ENCODE assay signal across 20 mouse cellular contexts in genomic region chr7:73747531-73747930, GRCm38 (mm10). TPM values are rescaled to one million over a fixed set of nuclear protein-coding genes. Genes with fewer than 3 reads are reported as not detected.
DNase-seq lines count a peak whose midpoint lies in the region; ATAC-seq and TF ChIP-seq lines count a peak whose summit lies in the region.
"Had no signal": no experiment of that assay in that cellular context is flagged by ENCODE, and none has a peak within 500 bp of the region (broad histone marks: within the 10 kb centered on the region; RNA-seq: fewer than 3 reads in every experiment).

No protein-coding gene starts in this region.

- TF ChIP-seq EP300 in stomach, postnatal 0 days (optimal IDR thresholded peaks at IDR 0.05) = no peak

- H3K4me2 ChIP-seq in lung, embryonic 14.5 days = no peak overlapping the region
- 0 out of 2 replicates have a peak overlapping the region, but pooled peaks have one; percentile 4 for H3K4me2 ChIP-seq in intestine, postnatal 0 days (replicated peaks; ENCODE audit: low read depth)
- no peak overlapping the region for H3K4me2 ChIP-seq in stomach, postnatal 0 days (replicated peaks; ENCODE audit: low read depth)
- H3K4me2 ChIP-seq: heart, embryonic 15.5 days; midbrain, embryonic 13.5 days; neural tube, embryonic 12.5 days had no signal

- peaks cover 4% of the 10 kb centered on the region; the same call in 1 of the 2 replicates for H3K4me1 ChIP-seq in lung, embryonic 14.5 days (ENCODE audit: insufficient read depth)
- H3K4me1 ChIP-seq in intestine, postnatal 0 days (replicated peaks; ENCODE audit: control insufficient read depth, insufficient read depth, low read length) = no peaks in the 10 kb centered on the region
- H3K4me1 ChIP-seq in stomach, postnatal 0 days (replicated peaks; ENCODE audit: control insufficient read depth, insufficient read depth) = no peaks in the 10 kb centered on the region
- H3K4me1 ChIP-seq: midbrain, embryonic 13.5 days; neural tube, embryonic 12.5 days had no signal

- H3K27me3 ChIP-seq in lung, embryonic 14.5 days (ENCODE audit: insufficient read depth, low read length) = no peaks in the 10 kb centered on the region
- no peaks in the 10 kb centered on the region for H3K27me3 ChIP-seq in intestine, postnatal 0 days (replicated peaks; ENCODE audit: control insufficient read depth, insufficient read depth, low read length)
- no peaks in the 10 kb centered on the region for H3K27me3 ChIP-seq in stomach, postnatal 0 days (ENCODE audit: control insufficient read depth, insufficient read depth, low read length)
- H3K27me3 ChIP-seq: heart, embryonic 15.5 days; midbrain, embryonic 13.5 days; neural tube, embryonic 12.5 days had no signal

- 57% methylated on average over 3 of the region's 3 CpGs for WGBS in lung, embryonic 14.5 days
- WGBS in intestine, postnatal 0 days = 28% methylated on average over 3 of the region's 3 CpGs
- WGBS in stomach, postnatal 0 days = 64% methylated on average over 3 of the region's 3 CpGs

- peak; percentile 76 for DNase-seq in heart, adult 11 months
- DNase-seq in heart, postnatal 4 days = no peak
- DNase-seq in lung, embryonic 14.5 days = peak; percentile 43
- DNase-seq in lung, postnatal 14 days = no peak
- peak; percentile 69 for DNase-seq in stomach, postnatal 0 days (ENCODE audit: low spot score)
- DNase-seq in right cerebral cortex, adult 18-20 months = no peak
- DNase-seq: adrenal gland, postnatal 14 days; cerebellum, adult 2 months; gastrocnemius, postnatal 10 days; kidney, adult 8-10 months; kidney, postnatal 14 days; right cerebral cortex, postnatal 25 days; spleen, adult 18-20 months; thymus, adult 18-20 months; thymus, postnatal 36 days had no signal

- peak overlapping the region; percentile 89 for H3K27ac ChIP-seq in lung, embryonic 14.5 days (ENCODE audit: low read depth)
- H3K27ac ChIP-seq in intestine, postnatal 0 days (ENCODE audit: low read depth, low read length) = peak overlapping the region; percentile 57; the same call in 1 of the 2 replicates
- H3K27ac ChIP-seq in stomach, postnatal 0 days (replicated peaks) = peak overlapping the region; percentile 86
- H3K27ac ChIP-seq: heart, embryonic 15.5 days; layer of hippocampus, adult 2 months; midbrain, embryonic 13.5 days; neural tube, embryonic 12.5 days had no signal

- H3K9me3 ChIP-seq in lung, embryonic 14.5 days (ENCODE audit: low read depth, low read length) = no peaks in the 10 kb centered on the region
- H3K9me3 ChIP-seq in intestine, postnatal 0 days (ENCODE audit: control insufficient read depth) = no peaks in the 10 kb centered on the region
- H3K9me3 ChIP-seq in stomach, postnatal 0 days (ENCODE audit: control insufficient read depth, low read length) = no peaks in the 10 kb centered on the region
- H3K9me3 ChIP-seq: heart, embryonic 15.5 days; midbrain, embryonic 13.5 days; neural tube, embryonic 12.5 days had no signal

- TF ChIP-seq CTCF in lung, embryonic 14.5 days (IDR thresholded peaks at IDR 0.05; ENCODE audit: low read depth) = no peak
- TF ChIP-seq CTCF in intestine, postnatal 0 days (IDR thresholded peaks at IDR 0.05; ENCODE audit: low read depth) = no peak
- no peak for TF ChIP-seq CTCF in stomach, postnatal 0 days (IDR thresholded peaks at IDR 0.05; ENCODE audit: low read depth)

- H3K36me3 ChIP-seq in lung, embryonic 14.5 days (ENCODE audit: insufficient read depth) = no peaks in the 10 kb centered on the region
- H3K36me3 ChIP-seq in intestine, postnatal 0 days (ENCODE audit: control insufficient read depth, insufficient read depth) = no peaks in the 10 kb centered on the region
- no peaks in the 10 kb centered on the region for H3K36me3 ChIP-seq in stomach, postnatal 0 days (ENCODE audit: control insufficient read depth, insufficient read depth, low read length)
- H3K36me3 ChIP-seq: heart, embryonic 15.5 days; midbrain, embryonic 13.5 days; neural tube, embryonic 12.5 days had no signal

- H3K4me3 ChIP-seq in lung, embryonic 14.5 days (ENCODE audit: low read depth, low read length) = no peak overlapping the region
- no peak overlapping the region for H3K4me3 ChIP-seq in intestine, postnatal 0 days (ENCODE audit: low read depth, low read length)
- no peak overlapping the region for H3K4me3 ChIP-seq in stomach, postnatal 0 days (ENCODE audit: low read depth, low read length)
- H3K4me3 ChIP-seq: heart, embryonic 15.5 days; layer of hippocampus, adult 2 months; midbrain, embryonic 13.5 days; neural tube, embryonic 12.5 days had no signal

- ATAC-seq in lung, embryonic 14.5 days (ENCODE audit: insufficient read depth) = peak; percentile 73; the same call in 1 of the 2 replicates
- ATAC-seq in intestine, postnatal 0 days = peak; percentile 88
- peak; percentile 49; the same call in 1 of the 2 replicates for ATAC-seq in stomach, postnatal 0 days (ENCODE audit: low FRiP score, low TSS enrichment)
- ATAC-seq: midbrain, embryonic 13.5 days had no signal

- H3K9ac ChIP-seq in lung, embryonic 14.5 days = no peak overlapping the region
- no peak overlapping the region for H3K9ac ChIP-seq in intestine, postnatal 0 days (ENCODE audit: low read depth, low read length)
- H3K9ac ChIP-seq in stomach, postnatal 0 days (ENCODE audit: low read length) = peak overlapping the region; percentile 4; the same call in 1 of the 2 replicates
- H3K9ac ChIP-seq: heart, embryonic 15.5 days; midbrain, embryonic 13.5 days; neural tube, embryonic 12.5 days had no signal

RNA-seq across cellular contexts. Expression of gene Fam174b, which starts 7.4 kb away (rescaled TPM):
- 100 to 1,000 TPM; 112 to 113 TPM for total RNA-seq in heart, postnatal 4 days (2021)
- polyA plus RNA-seq in lung, embryonic 14.5 days (2014; fragmentation: Nextera tagmentation; extraction: Ambion mirVana) = 72.6 and 74.8 TPM in 2 replicates
- polyA plus RNA-seq in intestine, postnatal 0 days (2015; fragmentation: Nextera tagmentation; extraction: Ambion mirVana) = 11.6 and 13.6 TPM in 2 replicates
- polyA plus RNA-seq in stomach, postnatal 0 days (2015; fragmentation: Nextera tagmentation; extraction: Ambion mirVana) = 48.6 and 49.2 TPM in 2 replicates

Comparison
In these comparisons a context has a peak if more than half of its experiments do, and no peak if none do; other contexts are left out.
1. DNase-seq: peak in heart, adult 11 months (single experiment), lung, embryonic 14.5 days (single experiment) and stomach, postnatal 0 days (single experiment); none in heart, postnatal 4 days (single experiment), lung, postnatal 14 days (single experiment) and right cerebral cortex, adult 18-20 months (single experiment).
2. Peak in every context shown above with its lines, with median percentiles within 50 percentile points of each other: ATAC-seq and H3K27ac ChIP-seq.